Mouse (Mus musculus) c-Kit-positive CD71-negative TER-119-negative erythroid progenitor cells, embryonic 14.5 days (primary cell): ENCODE results near the gene Cry1.

Experiments used
- DNase-seq: peaks from one replicate; pipeline ENCODE4 v3.0.0-alpha.2; 2013; ENCODE audit warnings: low read depth

Cry1 gene

GRCm38 (mm10) chr10:85184964-85185608 is at the start of gene Cry1:
Cry1 (minus strand) TSS chr10:85185064.
- DNase-seq = peak; percentile 78

GRCm38 (mm10) chr10:85221771-85222050 is 36.8 kb upstream of the Cry1 start:
- no peak for DNase-seq

- DNase-seq = peak; percentile 58
These were observed 36.3 kb upstream of the Cry1 start for GRCm38 (mm10) chr10:85220918-85221770.

- no peak for DNase-seq
These were observed 30.0 kb upstream of the Cry1 start for GRCm38 (mm10) chr10:85214847-85215246.

GRCm38 (mm10) chr10:85211673-85212072 is 26.8 kb upstream of the Cry1 start:
- no peak for DNase-seq

GRCm38 (mm10) chr10:85210125-85210524 is 25.3 kb upstream of the Cry1 start:
- no peak for DNase-seq

- DNase-seq = no peak
These were observed 24.3 kb upstream of the Cry1 start for GRCm38 (mm10) chr10:85209119-85209605.

GRCm38 (mm10) chr10:85205316-85205715 is 20.5 kb upstream of the Cry1 start:
- no peak for DNase-seq

GRCm38 (mm10) chr10:85204255-85204855 is 19.5 kb upstream of the Cry1 start:
- no peak for DNase-seq

GRCm38 (mm10) chr10:85194528-85194927 is 9.7 kb upstream of the Cry1 start:
- no peak for DNase-seq

- DNase-seq = no peak
These were observed 8.5 kb upstream of the Cry1 start for GRCm38 (mm10) chr10:85193321-85193720.

- DNase-seq = no peak
These were observed 5.8 kb upstream of the Cry1 start for GRCm38 (mm10) chr10:85190652-85191051.

- no peak for DNase-seq
These were observed 5.1 kb upstream of the Cry1 start for GRCm38 (mm10) chr10:85189966-85190365.

- no peak for DNase-seq
These were observed 1.6 kb upstream of the Cry1 start for GRCm38 (mm10) chr10:85186499-85186794.

GRCm38 (mm10) chr10:85185639-85186498 is 1.0 kb upstream of the Cry1 start:
- DNase-seq = no peak

GRCm38 (mm10) chr10:85184201-85184963 is 482 bp downstream of the Cry1 start:
- DNase-seq = no peak

GRCm38 (mm10) chr10:85183619-85184018 is 1.2 kb downstream of the Cry1 start:
- DNase-seq = peak; percentile 56

- no peak for DNase-seq
These were observed 2.1 kb downstream of the Cry1 start for GRCm38 (mm10) chr10:85182766-85183165.

- no peak for DNase-seq
These were observed 8.2 kb downstream of the Cry1 start for GRCm38 (mm10) chr10:85176640-85177039.

- DNase-seq = no peak
These were observed 19.6 kb downstream of the Cry1 start for GRCm38 (mm10) chr10:85165306-85165705.

- no peak for DNase-seq
These were observed 20.1 kb downstream of the Cry1 start for GRCm38 (mm10) chr10:85164791-85165190.
